Mouse (Mus musculus) liver, adult (tissue): ENCODE measurements around the gene Klhl29.

Experiments used
- GATA4 ChIP-seq: IDR thresholded peaks from 2 replicates; pipeline ENCODE4 v1.6.1; 2014; ENCODE audit warnings: mild to moderate bottlenecking, low read length; ENCODE audit not compliant: insufficient replicate concordance

Klhl29 gene

GRCm38 (mm10) chr12:5253289-5254005 lies 122.0 kb downstream of the Klhl29 start:
- TF ChIP-seq GATA4, result no peak

- TF ChIP-seq GATA4, result no peak
These were observed 122.9 kb downstream of the Klhl29 start for GRCm38 (mm10) chr12:5252569-5252968.

- TF ChIP-seq GATA4, result no peak
These were observed 125.4 kb downstream of the Klhl29 start for GRCm38 (mm10) chr12:5250042-5250441.

GRCm38 (mm10) chr12:5249068-5249467 lies 126.4 kb downstream of the Klhl29 start:
- TF ChIP-seq GATA4, result no peak

GRCm38 (mm10) chr12:5247505-5247904 lies 128.0 kb downstream of the Klhl29 start:
- TF ChIP-seq GATA4, result no peak

- no peak for TF ChIP-seq GATA4
These were observed 128.7 kb downstream of the Klhl29 start for GRCm38 (mm10) chr12:5246721-5247341.

GRCm38 (mm10) chr12:5246193-5246621 lies 129.3 kb downstream of the Klhl29 start:
- no peak for TF ChIP-seq GATA4

- TF ChIP-seq GATA4, result no peak
These were observed 130.3 kb downstream of the Klhl29 start for GRCm38 (mm10) chr12:5245207-5245597.

GRCm38 (mm10) chr12:5244431-5245206 lies 130.9 kb downstream of the Klhl29 start:
- no peak for TF ChIP-seq GATA4

- no peak for TF ChIP-seq GATA4
These were observed 131.6 kb downstream of the Klhl29 start for GRCm38 (mm10) chr12:5243867-5244266.

- no peak for TF ChIP-seq GATA4
These were observed 132.0 kb downstream of the Klhl29 start for GRCm38 (mm10) chr12:5243449-5243848.

- no peak for TF ChIP-seq GATA4
These were observed 132.7 kb downstream of the Klhl29 start for GRCm38 (mm10) chr12:5242551-5243330.

GRCm38 (mm10) chr12:5239451-5240245 lies 135.8 kb downstream of the Klhl29 start:
- no peak for TF ChIP-seq GATA4

- TF ChIP-seq GATA4, result no peak
These were observed 138.4 kb downstream of the Klhl29 start for GRCm38 (mm10) chr12:5237078-5237477.
